Mouse (Mus musculus) brain, embryonic 14.5 days (tissue): ENCODE results near the gene Lhfpl2.

Experiments used
- CTCF ChIP-seq: fragments of 200-500 bp; IDR thresholded peaks from 2 replicates; pipeline ENCODE4 v1.5.1; 2012; ENCODE audit warnings: inconsistent platforms, mild to moderate bottlenecking, moderate library complexity, borderline replicate concordance; ENCODE audit not compliant: insufficient read depth, insufficient read length; ENCODE audit errors: extremely low read depth
- POLR2A ChIP-seq: fragments of 200-500 bp; IDR thresholded peaks from 2 replicates; pipeline ENCODE4 v1.6.1; 2012; ENCODE audit warnings: mild to moderate bottlenecking, inconsistent platforms, borderline replicate concordance; ENCODE audit not compliant: poor library complexity, insufficient read depth, insufficient read length, severe bottlenecking; ENCODE audit errors: extremely low read depth

GRCm38 (mm10) chr13:94208892-94209291 lies 151.3 kb downstream of the Lhfpl2 start:
- TF ChIP-seq CTCF (peak; percentile 41; the same call in 1 of the 2 replicates), POLR2A (no peak)
